16 mouse cellular contexts compared by ENCODE assay signal in the genomic region with DNA sequence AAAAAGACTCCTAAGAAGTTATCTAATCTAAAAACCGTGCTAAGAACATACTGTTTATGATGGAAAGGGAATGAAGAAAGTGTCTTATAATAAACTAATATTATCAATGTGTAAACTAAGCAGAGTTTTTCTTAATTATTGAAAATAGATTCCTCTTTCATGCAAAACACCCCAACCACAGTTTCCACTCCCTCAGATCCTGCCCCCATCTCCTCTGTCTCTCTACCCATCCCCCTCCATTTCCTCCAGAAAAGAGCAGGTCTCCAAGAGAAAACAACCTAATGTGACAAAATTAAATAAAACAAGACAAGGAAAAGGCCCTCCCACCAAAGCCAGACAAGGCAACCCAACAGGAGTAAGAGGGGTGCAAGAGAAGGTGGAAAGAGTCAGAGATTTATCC.
"Had no signal": no experiment of that assay in that cellular context is flagged by ENCODE, and none has a peak within 500 bp of the region (broad histone marks: within the 10 kb centered on the region; RNA-seq: fewer than 3 reads in every experiment).

No protein-coding gene starts in this region.

- H3K27me3 ChIP-seq: neural tube, embryonic 13.5 days; neural tube, embryonic 15.5 days; stomach, embryonic 15.5 days had no signal

- H3K27ac ChIP-seq: neural tube, embryonic 13.5 days; neural tube, embryonic 15.5 days; stomach, embryonic 15.5 days; stomach, postnatal 0 days had no signal

- DNase-seq: retina, postnatal 1 day; right cerebral cortex, adult 18-20 months; right cerebral cortex, postnatal 14 days; right cerebral cortex, postnatal 25 days; right cerebral cortex, postnatal 4 days; spleen, adult 18-20 months; thymus, adult 18-20 months; thymus, adult 2 months; thymus, postnatal 14 days; thymus, postnatal 25 days; thymus, postnatal 36 days; thymus, postnatal 4 days had no signal

- H3K4me2 ChIP-seq: neural tube, embryonic 13.5 days; neural tube, embryonic 15.5 days; stomach, embryonic 15.5 days had no signal

- H3K9me3 ChIP-seq: neural tube, embryonic 13.5 days; neural tube, embryonic 15.5 days; stomach, embryonic 15.5 days had no signal

- H3K4me3 ChIP-seq: neural tube, embryonic 13.5 days; neural tube, embryonic 15.5 days; stomach, embryonic 15.5 days had no signal

- H3K36me3 ChIP-seq: neural tube, embryonic 13.5 days; neural tube, embryonic 15.5 days; stomach, embryonic 15.5 days had no signal

- H3K9ac ChIP-seq: neural tube, embryonic 13.5 days; neural tube, embryonic 15.5 days; stomach, embryonic 15.5 days had no signal

- H3K4me1 ChIP-seq: neural tube, embryonic 13.5 days; neural tube, embryonic 15.5 days; stomach, embryonic 15.5 days had no signal
